Mouse (Mus musculus) megakaryocyte, embryonic 14.5 days (primary cell): Measurements from ENCODE around the gene Gm49322.

Experiments used
- FLI1 ChIP-seq: IDR thresholded peaks from 2 replicates; pipeline ENCODE4 v1.6.1; 2012; ENCODE audit warnings: low read length, inconsistent platforms, mixed read lengths
- GATA1 ChIP-seq: IDR thresholded peaks from 3 replicates; pipeline ENCODE4 v1.6.1; 2012; ENCODE audit warnings: mixed read lengths, low read length, inconsistent platforms, borderline replicate concordance

DNA sequence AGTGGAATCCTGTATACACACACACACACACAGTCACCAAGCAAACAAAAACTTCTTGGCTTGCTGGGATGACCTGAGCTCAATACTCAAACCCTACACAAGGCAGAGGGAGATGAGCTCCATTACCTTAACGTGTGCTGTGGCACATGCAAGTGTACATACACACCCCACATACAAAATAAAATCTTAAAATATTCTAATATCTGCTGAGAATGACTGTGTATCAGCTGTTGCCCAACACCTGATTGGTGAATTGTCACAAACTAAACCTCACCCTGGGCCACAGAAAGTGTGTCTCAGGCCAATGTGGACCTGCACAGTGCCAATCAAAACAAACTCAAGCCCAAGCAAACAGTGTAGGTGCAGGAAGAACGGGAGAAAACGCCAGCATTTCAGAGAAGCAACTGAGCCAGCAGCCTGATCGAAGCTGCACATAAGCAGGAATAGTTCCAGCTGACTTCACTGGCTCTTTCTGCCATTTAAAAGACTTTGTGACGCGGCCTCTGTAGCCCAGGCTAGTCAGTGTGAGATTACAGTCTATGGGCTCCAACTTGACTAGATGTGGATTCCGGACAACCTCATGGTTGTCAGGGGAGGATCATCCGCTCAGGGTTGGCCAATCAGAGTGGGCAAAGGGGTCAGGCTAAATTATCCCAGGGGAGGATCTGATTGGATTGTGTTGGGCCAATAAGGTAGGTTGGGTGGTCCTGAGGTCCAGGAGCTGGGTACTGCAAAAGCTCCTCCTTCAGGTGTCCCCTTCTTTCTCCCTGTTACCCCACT is 13.8 kb downstream of the Gm49322 start:
- TF ChIP-seq GATA1: no peak
- no peak for TF ChIP-seq FLI1
